Mouse (Mus musculus) urinary bladder, postnatal 14 days (tissue): ENCODE measurements around the gene Myl3.

Source experiments
- DNase-seq: peaks from one replicate; pipeline ENCODE4 v3.0.0; 2021; ENCODE audit warnings: low spot score

Myl3 gene

DNA sequence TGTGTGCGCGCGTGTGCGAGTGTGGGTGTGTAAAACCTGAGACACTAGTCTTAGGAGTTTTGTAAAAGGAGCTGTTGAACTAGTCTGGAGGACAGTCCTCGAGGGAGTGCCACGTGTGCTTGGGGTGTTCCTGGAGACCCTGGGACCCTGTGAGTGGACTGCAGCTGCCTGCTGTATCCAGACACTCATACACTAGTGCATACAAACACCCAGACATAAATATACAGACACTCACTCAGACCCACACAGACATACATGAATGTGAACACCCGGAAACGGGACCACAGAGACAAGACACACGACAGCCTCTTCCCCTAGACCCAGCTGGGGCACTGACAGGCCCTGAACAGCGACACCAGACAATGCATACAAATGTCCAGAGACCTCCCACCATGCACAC, 21.1 kb downstream of the Myl3 start:
- no peak for DNase-seq

GRCm38 (mm10) chr9:110763405-110763804, 21.7 kb downstream of the Myl3 start:
- no peak for DNase-seq

DNA sequence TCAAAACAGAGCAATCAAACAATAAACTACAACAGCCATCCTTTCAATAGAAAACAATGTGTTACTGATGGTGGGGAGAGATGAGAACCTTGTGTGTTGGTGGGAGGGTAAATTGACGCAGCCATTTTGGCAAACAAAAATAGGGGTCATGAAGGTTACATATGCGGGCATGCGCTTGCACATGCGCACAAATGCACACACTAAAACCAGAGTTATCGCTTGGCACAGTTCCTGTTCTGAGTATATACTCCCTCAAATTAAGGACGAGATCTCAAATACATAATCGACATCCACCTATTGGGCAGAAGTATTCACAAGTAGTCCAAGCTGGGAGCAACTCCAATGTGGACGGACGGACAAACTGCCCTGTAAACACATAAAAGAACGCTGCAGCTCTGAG, 30.7 kb downstream of the Myl3 start:
- DNase-seq = no peak

- no peak for DNase-seq
These were observed 33.0 kb downstream of the Myl3 start for GRCm38 (mm10) chr9:110774403-110775268.

DNA sequence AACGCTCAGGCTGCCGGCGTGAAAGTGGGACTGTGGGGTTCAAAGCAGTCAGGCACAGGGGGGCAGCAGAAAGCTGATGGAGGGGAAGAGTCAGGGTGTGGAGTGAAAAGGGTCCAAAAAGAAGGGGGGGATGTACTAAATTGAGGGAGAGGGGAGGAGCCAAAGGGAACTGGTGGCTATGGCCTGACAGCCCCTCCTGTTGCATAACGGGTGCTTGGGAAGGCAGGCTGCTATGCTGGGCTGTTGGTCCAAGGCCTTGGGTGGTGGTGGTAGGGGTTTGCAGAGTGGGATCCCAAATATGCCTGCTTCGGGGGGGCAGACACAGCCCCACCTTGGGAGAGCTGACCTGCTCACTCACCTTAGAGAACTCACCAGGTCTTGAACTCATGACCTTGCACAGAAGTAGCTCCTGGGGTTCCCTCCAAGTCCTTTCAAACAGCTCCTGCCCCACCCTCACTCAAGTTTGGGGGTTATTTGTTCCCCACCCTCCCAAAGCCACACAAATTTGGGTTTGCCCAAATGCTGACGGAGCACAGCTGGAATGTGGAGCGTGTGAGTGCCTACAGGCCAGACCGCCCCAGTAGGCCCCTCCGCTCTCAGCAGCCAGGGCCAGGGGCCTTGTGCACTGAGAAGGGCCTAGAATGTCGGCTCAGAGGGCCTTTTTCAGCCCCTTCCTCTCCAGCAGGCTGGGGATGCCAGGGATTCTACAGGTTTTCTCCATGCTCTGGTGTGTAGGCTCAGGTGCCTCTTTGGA, 33.8 kb downstream of the Myl3 start:
- no peak for DNase-seq

- no peak for DNase-seq
These were observed 36.4 kb downstream of the Myl3 start for GRCm38 (mm10) chr9:110778100-110778499.

- DNase-seq = no peak
These were observed 36.9 kb downstream of the Myl3 start for GRCm38 (mm10) chr9:110778559-110778958.

GRCm38 (mm10) chr9:110779242-110779913, 37.7 kb downstream of the Myl3 start:
- peak; percentile 27 for DNase-seq

- DNase-seq = peak; percentile 95
These were observed 39.6 kb downstream of the Myl3 start for GRCm38 (mm10) chr9:110781256-110781721.

GRCm38 (mm10) chr9:110781731-110782130, 40.1 kb downstream of the Myl3 start:
- DNase-seq = peak; percentile 83

- no peak for DNase-seq
These were observed 42.0 kb downstream of the Myl3 start for GRCm38 (mm10) chr9:110783611-110784010.

DNA sequence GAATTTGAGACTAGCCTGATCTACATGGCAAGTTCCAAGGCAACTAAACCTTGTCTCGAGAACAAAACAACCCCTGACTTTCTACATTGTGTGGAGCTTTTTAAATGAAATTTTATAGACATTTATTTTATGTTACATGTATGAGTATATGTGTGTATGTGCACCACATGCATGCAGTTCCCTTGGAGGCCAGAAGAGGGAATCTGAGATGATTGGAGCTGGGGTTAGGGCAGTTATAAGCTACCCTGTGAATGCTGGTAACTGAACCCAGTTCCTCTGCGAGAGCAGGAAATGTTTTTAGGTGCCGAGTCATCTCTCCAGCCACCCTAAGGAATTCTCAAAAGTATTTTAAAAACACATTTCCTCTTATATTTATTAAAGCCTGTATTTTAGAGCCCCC, 46.5 kb downstream of the Myl3 start:
- no peak for DNase-seq

- no peak for DNase-seq
These were observed 48.8 kb downstream of the Myl3 start for GRCm38 (mm10) chr9:110790462-110790861.

GRCm38 (mm10) chr9:110797013-110797412, 55.4 kb downstream of the Myl3 start:
- no peak for DNase-seq

DNA sequence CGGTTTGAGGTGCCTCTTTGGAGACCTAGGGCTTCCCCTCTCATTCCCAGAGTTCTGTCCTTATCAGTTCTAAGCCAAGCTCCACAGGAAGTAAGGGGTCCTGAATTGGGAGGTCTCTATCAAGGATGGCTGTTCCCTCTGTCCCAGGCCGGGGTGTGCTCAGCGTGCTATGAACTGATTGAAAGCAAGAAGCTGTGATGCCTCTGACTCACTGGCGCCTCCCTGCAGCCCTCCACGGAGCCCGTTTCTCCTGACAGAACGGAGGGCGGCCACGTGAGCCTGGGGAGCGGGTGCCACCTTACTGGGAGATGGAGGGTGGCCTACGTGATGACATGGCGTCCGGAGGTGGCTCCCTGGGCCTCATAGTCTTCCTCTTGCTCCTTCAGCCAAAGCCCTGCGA, 56.2 kb downstream of the Myl3 start, which contains the start of gene Prss42:
Gene Prss42 (plus strand): TSS at position 301 of the 400 bp plus-strand sequence.
- DNase-seq = no peak

DNA sequence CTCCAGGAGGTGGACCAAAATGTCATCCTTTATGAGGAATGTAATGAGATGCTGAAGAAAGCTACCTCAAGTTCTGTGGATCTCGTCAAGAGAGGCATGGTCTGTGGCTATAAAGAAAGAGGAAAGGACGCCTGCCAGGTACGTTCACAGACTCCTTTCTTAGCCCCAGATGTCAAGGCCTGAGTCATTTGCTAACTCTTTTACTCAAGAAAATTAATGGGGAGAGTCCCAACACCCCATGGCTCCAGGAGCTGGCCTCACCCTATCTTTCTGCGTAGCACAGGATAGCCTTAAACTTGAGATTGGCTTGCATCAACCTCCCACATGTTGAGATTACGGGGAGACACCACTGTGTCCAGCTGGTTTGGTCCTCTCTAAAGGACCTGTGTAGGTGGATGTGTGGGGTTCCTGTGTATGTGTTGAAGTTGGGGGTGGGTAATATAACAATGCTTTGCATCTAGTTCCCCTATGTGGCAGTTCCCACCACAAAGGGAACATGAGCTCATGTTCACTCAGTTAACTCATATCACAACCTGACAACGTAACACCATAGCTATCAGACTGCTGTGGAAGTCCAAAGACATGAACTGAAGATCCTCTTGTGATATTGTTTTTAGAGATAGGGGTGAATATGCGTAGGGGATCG, 59.3 kb downstream of the Myl3 start:
- no peak for DNase-seq

DNA sequence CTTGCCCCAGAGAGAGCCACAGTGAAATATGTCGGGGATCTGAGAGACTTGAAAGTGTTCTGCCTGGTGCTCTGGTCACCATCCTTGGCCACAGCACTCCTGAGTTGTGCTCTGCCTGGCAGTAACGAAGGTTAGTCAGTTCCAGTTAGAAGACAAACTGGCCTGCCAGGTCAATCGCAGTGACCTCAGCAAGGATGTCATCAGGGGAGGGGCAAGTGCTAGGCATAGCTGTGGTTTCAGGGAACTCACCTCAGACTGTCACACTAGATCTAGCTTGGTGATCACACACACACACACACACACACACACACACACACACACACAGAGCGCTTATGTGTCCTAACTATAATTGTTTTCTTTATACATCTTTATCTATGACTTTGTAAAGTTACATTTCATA, 61.6 kb downstream of the Myl3 start:
- DNase-seq = no peak

- peak; percentile 20 for DNase-seq
These were observed 68.4 kb downstream of the Myl3 start for GRCm38 (mm10) chr9:110810051-110810450.

DNA sequence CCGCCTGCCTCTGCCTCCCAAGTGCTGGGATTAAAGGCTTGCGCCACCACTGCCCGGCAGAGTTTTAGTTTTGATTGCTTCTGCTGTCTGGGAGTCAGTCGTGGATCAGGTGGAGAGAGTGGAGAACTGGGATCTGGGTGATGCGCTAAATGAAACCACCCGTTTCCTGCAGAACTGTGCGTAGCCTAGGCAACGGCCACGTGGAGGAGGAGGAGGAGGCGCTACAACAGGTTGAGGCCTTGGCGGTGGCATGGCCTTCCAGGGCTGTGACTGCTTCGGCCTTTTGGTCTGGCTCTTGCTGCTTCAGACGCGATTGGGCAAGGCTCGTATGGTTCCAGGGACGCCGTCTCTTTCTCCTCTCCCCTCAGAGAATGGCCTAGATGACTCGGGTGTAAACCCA, 72.1 kb downstream of the Myl3 start, which contains the start of gene Prss44:
Gene Prss44 (plus strand): TSS at position 206 of the 400 bp plus-strand sequence.
- no peak for DNase-seq
